Mouse (Mus musculus) hindbrain, embryonic 12.5 days (tissue): ENCODE data around the gene Gm17428. TPM values are rescaled to one million over a fixed set of nuclear protein-coding genes. Genes with fewer than 3 reads are reported as not detected.
"Not testable (repeated sequence)": the region's sequence is repeated elsewhere in the genome, so short reads cannot be mapped to it uniquely, and the experiment has no call there.

Source experiments
- ATAC-seq: fragments of 200-750 bp; cut with Nextera tagmentation; 2 replicates; pipeline ENCODE4 v1.8.0; 2017; ENCODE audit warnings: moderate TSS enrichment; ENCODE audit not compliant: low FRiP score
- H3K27ac ChIP-seq: fragments of 300-500 bp; sonication (generic); 2 replicates; pipeline ENCODE4 v1.5.1; 2016; ENCODE audit warnings: mild to moderate bottlenecking
- H3K27me3 ChIP-seq: fragments of 300-500 bp; sonication (generic); 2 replicates; pipeline ENCODE4 v1.6.1; 2016; ENCODE audit warnings: mild to moderate bottlenecking
- H3K36me3 ChIP-seq: fragments of 300-500 bp; sonication (generic); 2 replicates; pipeline ENCODE4 v1.6.1; 2016; ENCODE audit warnings: mild to moderate bottlenecking
- H3K4me1 ChIP-seq: fragments of 300-500 bp; sonication (generic); 2 replicates; pipeline ENCODE4 v1.6.1; 2016
- H3K4me2 ChIP-seq: fragments of 300-500 bp; sonication (generic); replicated peaks from 2 replicates; pipeline ENCODE4 v1.6.1; 2016; ENCODE audit warnings: mild to moderate bottlenecking
- H3K4me3 ChIP-seq: fragments of 300-500 bp; sonication (generic); 2 replicates; pipeline ENCODE4 v1.5.1; 2016; ENCODE audit warnings: mild to moderate bottlenecking
- H3K9ac ChIP-seq: fragments of 300-500 bp; sonication (generic); 2 replicates; pipeline ENCODE4 v1.6.1; 2016; ENCODE audit warnings: mild to moderate bottlenecking, moderate library complexity
- H3K9me3 ChIP-seq: fragments of 300-500 bp; sonication (generic); replicated peaks from 2 replicates; pipeline ENCODE4 v1.6.1; 2016; ENCODE audit warnings: mild to moderate bottlenecking
- WGBS: fragments of 180-500 bp; shearing (Covaris S2); methylation state at CpG from one replicate; pipeline ENCODE4 v1.1.7; 2016; 5-methylcytosine and 5-hydroxymethylcytosine counted together
- polyA plus RNA-seq: library from polyadenylated mRNA; unstranded; fragments of >200 nt; fragmentation: Nextera tagmentation; extraction: Ambion mirVana; gene quantifications from 2 replicates; pipeline ENCODE4 v1.2.1, GENCODE M21; 2016

The Gm17428 gene
- polyA plus RNA-seq, 1 experiment from 2014 or later: not detected

DNA sequence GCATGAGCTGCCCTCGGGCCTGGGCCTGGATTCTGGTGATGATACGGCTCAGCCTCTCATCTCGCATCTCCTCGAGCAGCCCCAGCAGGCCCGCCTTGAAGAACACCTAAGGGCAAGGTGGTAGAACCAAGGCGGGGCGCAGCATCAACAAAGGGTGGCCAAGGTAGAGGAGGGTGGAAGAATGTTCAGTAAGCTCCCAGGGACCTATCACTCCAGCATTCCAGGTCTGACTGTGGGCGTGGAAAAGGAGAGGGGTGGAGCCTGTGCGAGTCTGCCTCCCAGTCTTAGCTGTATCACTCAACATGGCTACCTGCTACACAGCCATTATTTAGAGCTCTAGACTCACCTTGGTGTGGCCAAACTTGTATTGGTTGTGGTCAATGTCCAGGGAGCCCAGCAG lies 20.2 kb upstream of the Gm17428 start:
- Histone ChIP-seq H3K4me1 (no peaks in the 10 kb centered on the region), H3K9me3 (no peaks in the 10 kb centered on the region), H3K36me3 (no peaks in the 10 kb centered on the region), H3K27me3 (no peaks in the 10 kb centered on the region), H3K4me2 (no peak overlapping the region), H3K4me3 (no peak overlapping the region), H3K9ac (no peak overlapping the region), H3K27ac (no peak overlapping the region)
- ATAC-seq: no peak
- 82% methylated on average over 9 of the region's 9 CpGs for WGBS

DNA sequence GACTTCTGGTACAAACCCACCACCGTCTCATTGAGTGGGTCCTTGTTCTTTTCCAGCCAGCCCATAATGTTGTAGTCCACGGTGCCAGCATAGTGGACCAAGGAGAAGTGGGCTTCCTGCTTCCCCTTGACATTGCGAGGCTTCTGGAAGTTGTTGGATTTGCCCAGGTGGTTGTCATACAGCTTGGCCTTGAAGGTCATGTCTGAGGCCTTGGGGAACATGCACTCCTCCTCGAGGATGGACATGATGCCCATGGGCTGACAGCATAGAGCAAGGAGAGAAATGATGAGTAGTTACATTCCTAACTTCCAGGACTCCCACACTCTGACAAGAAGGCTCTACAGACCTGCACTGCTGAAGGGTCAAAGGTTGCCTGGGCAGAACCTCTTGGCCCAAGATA lies 18.2 kb upstream of the Gm17428 start:
- WGBS: 89% methylated on average over 4 of the region's 4 CpGs
- Histone ChIP-seq H3K4me3 (no peak overlapping the region), H3K9ac (no peak overlapping the region), H3K27ac (no peak overlapping the region), H3K9me3 (no peaks in the 10 kb centered on the region), H3K4me1 (no peaks in the 10 kb centered on the region), H3K27me3 (no peaks in the 10 kb centered on the region), H3K36me3 (no peaks in the 10 kb centered on the region), H3K4me2 (no peak overlapping the region)
- ATAC-seq: no peak

DNA sequence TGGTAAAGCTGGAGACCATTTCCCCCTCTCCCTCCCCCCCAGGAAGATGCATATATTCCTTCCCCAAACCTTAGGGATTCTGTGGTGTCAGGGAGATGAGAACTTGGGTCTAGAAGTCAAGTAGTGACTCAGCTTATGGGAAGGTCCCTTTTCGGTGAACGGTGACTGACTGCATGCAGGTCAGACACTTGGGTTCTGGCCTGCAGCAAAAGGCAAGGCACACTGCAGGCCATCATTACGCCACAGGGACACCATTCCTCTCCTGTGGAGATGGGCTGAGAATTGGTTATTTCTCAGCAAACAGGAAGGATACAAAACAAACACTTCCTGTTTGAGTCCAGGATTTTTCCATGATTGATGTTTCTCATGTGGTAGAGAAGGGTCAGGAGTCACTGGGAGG lies 17.5 kb upstream of the Gm17428 start:
- no peak overlapping the region for H3K4me3 ChIP-seq
- no peak overlapping the region for H3K9ac ChIP-seq
- no peak for ATAC-seq
- H3K9me3 ChIP-seq: no peaks in the 10 kb centered on the region
- no peak overlapping the region for H3K27ac ChIP-seq
- no peak overlapping the region for H3K4me2 ChIP-seq
- no peaks in the 10 kb centered on the region for H3K36me3 ChIP-seq
- 90% methylated on average over 3 of the region's 3 CpGs for WGBS
- H3K27me3 ChIP-seq: no peaks in the 10 kb centered on the region
- H3K4me1 ChIP-seq: no peaks in the 10 kb centered on the region

DNA sequence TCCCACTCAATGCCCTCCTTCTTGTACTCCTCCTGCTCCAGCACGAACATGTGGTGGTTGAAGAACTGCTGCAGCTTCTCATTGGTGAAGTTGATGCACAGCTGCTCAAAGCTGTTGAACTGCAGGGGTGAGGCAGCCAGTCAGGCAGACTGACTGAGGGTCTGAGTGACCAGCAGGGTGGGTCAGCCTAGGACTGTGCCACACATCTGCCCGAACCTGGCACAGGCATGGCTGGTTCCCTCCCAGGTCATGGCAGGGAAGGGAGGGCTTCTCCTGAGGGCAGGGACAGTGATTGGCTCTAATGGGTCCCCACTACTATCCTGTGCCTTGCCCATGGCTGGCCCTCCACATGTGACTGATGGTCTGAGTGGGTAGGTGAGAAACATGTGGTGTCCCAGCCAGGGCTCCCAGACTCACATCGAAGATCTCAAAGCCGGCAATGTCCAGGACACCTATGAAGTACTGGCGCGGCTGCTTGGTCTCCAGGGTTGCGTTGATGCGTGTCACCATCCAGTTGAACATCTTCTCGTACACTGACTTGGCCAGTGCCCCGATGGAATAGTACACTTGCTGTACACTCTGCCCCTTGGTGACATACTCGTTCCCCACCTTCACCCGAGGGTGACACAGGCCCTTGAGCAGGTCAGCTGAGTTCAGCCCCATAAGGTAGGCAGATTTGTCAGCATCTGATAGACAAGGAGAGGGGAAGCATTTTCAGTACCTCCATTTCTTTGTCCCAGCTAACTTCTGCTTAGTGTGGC lies 16.7 kb upstream of the Gm17428 start:
- not testable (repeated sequence) for H3K4me2 ChIP-seq, H3K36me3 ChIP-seq, H3K9ac ChIP-seq, H3K27me3 ChIP-seq, H3K4me1 ChIP-seq, H3K9me3 ChIP-seq, ATAC-seq, H3K4me3 ChIP-seq, H3K27ac ChIP-seq
- WGBS: 90% methylated on average over 12 of the region's 12 CpGs

DNA sequence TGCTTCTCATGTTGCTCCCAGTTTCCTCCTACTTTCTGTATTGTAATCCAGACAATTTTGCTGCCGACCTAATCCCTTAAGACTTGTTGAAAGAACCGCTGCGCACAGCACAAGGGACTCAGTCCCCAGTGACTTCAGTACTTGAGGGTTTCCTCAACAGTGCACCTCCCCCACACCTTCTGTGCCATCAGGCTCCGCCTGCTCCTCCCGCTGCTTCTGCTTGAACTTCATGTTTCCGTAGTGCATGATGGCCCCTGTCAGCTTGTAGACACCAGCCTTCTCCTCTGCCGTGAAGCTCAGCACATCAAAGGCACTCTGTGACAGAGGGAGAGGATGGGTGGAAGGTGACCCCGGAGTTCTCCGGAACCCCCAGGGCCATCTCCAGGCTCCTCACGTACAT lies 16.0 kb upstream of the Gm17428 start:
- 74% methylated on average over 10 of the region's 10 CpGs for WGBS

DNA sequence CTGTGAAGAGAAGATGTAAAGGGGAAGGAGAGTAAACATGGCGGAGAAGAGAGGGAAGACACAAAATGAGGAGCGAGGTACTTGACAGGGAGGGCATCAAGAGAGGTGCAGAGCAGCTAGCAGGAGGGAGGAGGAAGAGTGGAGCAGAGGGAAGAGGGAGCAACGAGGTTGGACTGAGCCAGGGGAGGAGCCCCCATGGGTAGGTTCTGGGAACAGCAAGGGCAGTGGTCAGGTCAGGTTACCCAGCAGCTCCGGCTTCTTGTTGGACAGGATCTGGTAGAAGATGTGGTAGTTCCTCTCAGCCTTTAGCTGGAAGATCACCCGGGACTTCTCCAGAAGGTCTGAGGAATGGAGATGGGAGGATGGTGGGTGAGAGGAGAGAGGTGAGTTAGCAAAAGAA lies 15.2 kb upstream of the Gm17428 start:
- H3K9ac ChIP-seq: no peak overlapping the region
- 86% methylated on average over 5 of the region's 5 CpGs for WGBS
- no peaks in the 10 kb centered on the region for H3K9me3 ChIP-seq
- H3K4me1 ChIP-seq: no peaks in the 10 kb centered on the region
- no peaks in the 10 kb centered on the region for H3K36me3 ChIP-seq
- no peak overlapping the region for H3K4me3 ChIP-seq
- H3K27ac ChIP-seq: no peak overlapping the region
- H3K27me3 ChIP-seq: no peaks in the 10 kb centered on the region
- no peak overlapping the region for H3K4me2 ChIP-seq
- ATAC-seq: no peak

More for the DNA sequence above, 16.0 kb upstream of the Gm17428 start:
- no peak for ATAC-seq
- Histone ChIP-seq H3K4me3 (no peak overlapping the region), H3K4me2 (no peak overlapping the region), H3K9me3 (no peaks in the 10 kb centered on the region), H3K36me3 (no peaks in the 10 kb centered on the region), H3K27ac (no peak overlapping the region), H3K4me1 (no peaks in the 10 kb centered on the region), H3K9ac (no peak overlapping the region), H3K27me3 (no peaks in the 10 kb centered on the region)

DNA sequence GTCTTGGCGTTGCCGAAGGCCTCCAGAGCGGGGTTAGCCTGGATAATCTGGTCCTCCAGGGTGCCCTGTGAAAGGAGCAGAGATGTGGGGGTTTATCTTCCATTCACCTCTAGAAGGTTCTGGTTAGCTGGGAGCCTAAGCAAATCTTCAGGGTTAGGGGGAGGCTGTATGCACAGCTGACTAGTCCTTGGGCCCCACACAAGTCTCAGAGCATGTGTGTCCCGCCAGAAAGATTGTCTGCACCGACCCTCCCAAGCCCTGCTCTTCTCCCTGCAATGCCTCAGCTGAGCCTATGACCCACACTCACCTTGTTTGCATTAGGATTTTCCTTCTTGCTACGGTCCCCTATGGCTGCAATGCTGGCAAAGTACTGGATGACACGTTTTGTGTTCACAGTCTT lies 14.0 kb upstream of the Gm17428 start:
- ATAC-seq: no peak
- no peaks in the 10 kb centered on the region for H3K9me3 ChIP-seq

DNA sequence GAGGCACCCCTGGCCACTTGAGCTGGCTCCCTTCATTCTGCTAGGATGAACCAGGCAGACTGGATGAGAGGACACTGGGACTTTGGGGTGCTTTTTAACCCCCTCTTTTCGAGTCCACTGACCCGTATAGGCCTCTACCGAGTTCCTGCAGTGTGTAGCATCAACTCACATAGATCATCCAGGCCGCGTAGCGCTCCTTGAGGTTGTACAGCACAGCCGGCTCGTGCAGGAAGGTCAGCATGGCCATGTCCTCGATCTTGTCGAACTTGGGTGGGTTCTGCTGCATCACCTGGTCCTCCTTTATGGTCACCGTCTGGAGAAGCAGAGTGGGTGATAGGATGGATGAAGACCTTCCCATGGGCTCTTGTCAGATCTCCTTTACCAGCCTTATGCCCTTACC lies 13.0 kb upstream of the Gm17428 start:
- Histone ChIP-seq H3K4me1 (no peaks in the 10 kb centered on the region), H3K9me3 (no peaks in the 10 kb centered on the region), H3K27me3 (no peaks in the 10 kb centered on the region), H3K36me3 (no peaks in the 10 kb centered on the region), H3K4me3 (no peak overlapping the region), H3K27ac (no peak overlapping the region), H3K4me2 (no peak overlapping the region), H3K9ac (no peak overlapping the region)
- no peak for ATAC-seq
- 87% methylated on average over 11 of the region's 11 CpGs for WGBS

More for the DNA sequence above, 14.0 kb upstream of the Gm17428 start:
- no peaks in the 10 kb centered on the region for H3K36me3 ChIP-seq
- H3K27ac ChIP-seq: no peak overlapping the region
- no peak overlapping the region for H3K4me3 ChIP-seq
- no peaks in the 10 kb centered on the region for H3K27me3 ChIP-seq
- WGBS: 89% methylated on average over 7 of the region's 7 CpGs
- H3K4me2 ChIP-seq: no peak overlapping the region
- H3K4me1 ChIP-seq: no peaks in the 10 kb centered on the region
- H3K9ac ChIP-seq: no peak overlapping the region

DNA sequence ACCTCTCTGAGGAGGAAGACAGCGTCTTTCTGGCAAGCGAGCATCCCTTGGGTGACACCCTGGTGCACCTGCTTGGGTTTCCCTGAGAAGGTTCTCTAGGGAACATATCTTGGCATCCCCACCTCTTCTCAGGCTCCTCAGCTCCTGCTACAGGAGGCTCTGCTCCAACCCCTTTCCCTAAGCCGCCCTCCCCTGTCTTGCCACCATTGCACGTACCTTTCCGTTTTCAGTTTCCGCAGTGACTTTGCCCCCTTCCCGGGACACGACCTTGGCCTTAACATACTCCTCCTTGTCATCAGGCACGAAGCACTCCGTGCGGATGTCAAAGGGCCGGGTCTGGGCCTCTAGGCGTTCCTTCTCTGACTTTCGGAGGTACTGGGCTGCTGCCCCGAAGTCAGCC lies 11.7 kb upstream of the Gm17428 start:
- no peak for ATAC-seq
- H3K4me2 ChIP-seq: no peak overlapping the region
- WGBS: 81% methylated on average over 15 of the region's 15 CpGs
- H3K36me3 ChIP-seq: no peaks in the 10 kb centered on the region
- no peak overlapping the region for H3K4me3 ChIP-seq
- no peaks in the 10 kb centered on the region for H3K27me3 ChIP-seq
- H3K9ac ChIP-seq: no peak overlapping the region
- no peaks in the 10 kb centered on the region for H3K4me1 ChIP-seq
- H3K27ac ChIP-seq: no peak overlapping the region
- H3K9me3 ChIP-seq: no peaks in the 10 kb centered on the region

DNA sequence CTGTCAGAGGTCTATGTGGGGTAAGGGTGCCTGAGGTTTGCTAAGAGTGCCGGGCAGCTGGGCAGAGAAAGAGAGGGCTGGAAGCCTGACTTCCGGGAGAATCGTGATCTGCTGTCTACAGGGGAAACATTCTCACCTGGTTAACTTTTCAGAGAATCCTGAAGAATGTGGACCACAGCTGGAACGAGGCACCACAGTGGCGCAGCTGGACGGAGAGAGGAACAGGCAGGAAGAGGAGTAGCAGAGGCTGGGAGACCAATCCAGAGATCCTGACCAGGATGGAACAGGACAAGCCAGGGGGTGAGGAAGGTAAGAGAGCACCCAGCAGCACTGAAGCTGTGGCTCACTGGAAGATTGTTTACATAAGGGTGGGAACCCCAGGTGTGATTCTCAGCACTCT lies 11.1 kb upstream of the Gm17428 start:
- Histone ChIP-seq H3K4me1 (no peaks in the 10 kb centered on the region), H3K27ac (no peak overlapping the region), H3K36me3 (no peaks in the 10 kb centered on the region), H3K9ac (no peak overlapping the region), H3K4me3 (no peak overlapping the region), H3K4me2 (no peak overlapping the region), H3K27me3 (no peaks in the 10 kb centered on the region), H3K9me3 (no peaks in the 10 kb centered on the region)
- ATAC-seq: no peak
- WGBS: 69% methylated on average over 6 of the region's 6 CpGs

DNA sequence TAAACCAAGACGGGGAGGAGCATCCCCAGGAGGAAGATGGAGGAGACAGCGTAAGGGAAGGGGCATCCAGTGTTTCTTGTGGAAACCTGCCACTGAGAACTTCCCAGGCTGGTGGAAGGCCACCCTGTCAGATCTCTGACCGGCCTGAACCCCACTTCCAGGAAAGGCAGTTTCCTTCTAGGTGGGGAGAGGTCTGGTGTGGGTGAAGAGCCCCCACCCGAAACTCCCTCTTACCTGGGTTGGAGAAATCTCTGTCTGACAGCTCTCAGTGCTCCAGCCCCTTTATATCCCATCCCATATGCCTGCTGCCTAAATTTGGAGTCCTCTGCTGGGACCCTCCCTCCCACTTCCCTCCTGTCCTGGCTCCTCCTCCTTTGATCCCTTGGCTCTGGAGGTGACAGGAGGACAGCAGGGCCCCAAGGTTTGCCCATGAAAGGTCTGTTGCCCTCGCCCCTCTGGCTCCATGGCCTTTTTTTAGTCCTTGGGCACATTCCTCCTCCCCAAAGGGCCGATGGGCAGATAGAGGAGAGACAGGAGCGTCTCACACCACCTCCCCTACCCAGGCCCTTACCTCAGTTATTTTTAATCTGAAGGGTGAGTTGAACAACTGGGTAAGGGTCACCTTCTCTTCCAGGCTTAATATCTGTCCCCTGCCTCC lies 10.3 kb upstream of the Gm17428 start, which contains the start of gene Myh6:
Gene Myh6 (minus strand): TSS at position 608 of the 658 bp plus-strand sequence.
- Histone ChIP-seq H3K4me1 (no peaks in the 10 kb centered on the region), H3K9ac (no peak within 1 kb of the TSS), H3K36me3 (no peaks in the 10 kb centered on the region), H3K9me3 (no peaks in the 10 kb centered on the region), H3K27me3 (no peaks in the 10 kb centered on the region), H3K27ac (no peak within 1 kb of the TSS), H3K4me3 (no peak within 1 kb of the TSS), H3K4me2 (no peak within 1 kb of the TSS)
- WGBS: 82% methylated on average over 7 of the region's 7 CpGs
- no peak for ATAC-seq

DNA sequence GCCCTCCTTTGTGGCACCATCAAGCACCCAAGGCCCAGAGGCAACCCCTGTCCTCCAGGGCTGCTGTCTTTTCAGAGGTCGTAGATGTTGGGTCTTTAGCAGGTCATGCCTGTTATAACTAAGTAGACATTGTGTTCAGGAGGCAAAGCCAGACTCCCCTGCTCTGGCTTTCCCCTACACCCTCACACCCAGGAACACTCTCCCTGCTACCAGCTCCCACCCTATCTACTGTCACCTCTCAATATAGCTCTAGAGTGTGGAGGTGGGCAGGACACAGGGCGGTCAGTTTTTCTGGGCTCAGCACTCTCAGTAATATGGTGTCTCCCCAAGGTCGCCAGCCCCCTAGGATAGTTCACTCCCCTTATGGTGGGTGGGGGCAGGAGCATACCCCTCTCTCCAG lies 8.9 kb upstream of the Gm17428 start:
- no peaks in the 10 kb centered on the region for H3K27me3 ChIP-seq
- H3K4me1 ChIP-seq: no peaks in the 10 kb centered on the region
- 78% methylated on average over 3 of the region's 3 CpGs for WGBS
- H3K36me3 ChIP-seq: no peaks in the 10 kb centered on the region
- no peak overlapping the region for H3K9ac ChIP-seq
- no peaks in the 10 kb centered on the region for H3K9me3 ChIP-seq
- H3K4me2 ChIP-seq: no peak overlapping the region
- H3K4me3 ChIP-seq: no peak overlapping the region
- no peak for ATAC-seq
- no peak overlapping the region for H3K27ac ChIP-seq

DNA sequence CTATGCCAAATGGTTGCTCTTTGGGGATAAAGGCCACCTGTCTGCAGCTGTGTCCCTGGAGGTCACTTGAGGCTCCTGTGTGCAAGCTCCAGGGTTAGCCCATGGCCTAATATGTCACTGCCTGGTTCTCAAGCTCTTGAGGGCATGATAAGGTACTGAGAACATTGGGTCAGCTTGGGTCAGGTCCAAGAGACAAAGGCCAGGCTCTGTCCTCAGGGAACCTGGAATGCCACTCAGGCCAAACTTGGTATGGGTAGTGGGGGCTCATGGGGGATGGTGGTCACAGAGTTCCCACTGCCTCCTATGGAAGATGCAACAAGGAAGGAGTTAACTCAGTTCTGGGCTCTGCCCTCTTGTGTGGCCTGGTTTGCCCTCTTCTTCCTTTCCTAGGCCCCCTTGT lies 8.4 kb upstream of the Gm17428 start:
- H3K4me2 ChIP-seq: no peak overlapping the region
- no peaks in the 10 kb centered on the region for H3K27me3 ChIP-seq
- H3K9ac ChIP-seq: no peak overlapping the region
- H3K36me3 ChIP-seq: no peaks in the 10 kb centered on the region
- H3K4me3 ChIP-seq: no peak overlapping the region
- no peak for ATAC-seq
- H3K9me3 ChIP-seq: no peaks in the 10 kb centered on the region
- H3K27ac ChIP-seq: no peak overlapping the region
- no peaks in the 10 kb centered on the region for H3K4me1 ChIP-seq
